Mouse (Mus musculus) heart, postnatal 0 days (tissue): Measurements from ENCODE around the gene Mpnd.

Source experiments
- CTCF ChIP-seq: IDR thresholded peaks from 2 replicates; pipeline ENCODE4 v1.5.1; 2016; ENCODE audit warnings: antibody characterized with exemption, control low read depth, low read depth
- EP300 ChIP-seq: IDR thresholded peaks from 2 replicates; pipeline ENCODE4 v1.6.1; 2016; ENCODE audit warnings: antibody characterized with exemption, low read depth

DNA sequence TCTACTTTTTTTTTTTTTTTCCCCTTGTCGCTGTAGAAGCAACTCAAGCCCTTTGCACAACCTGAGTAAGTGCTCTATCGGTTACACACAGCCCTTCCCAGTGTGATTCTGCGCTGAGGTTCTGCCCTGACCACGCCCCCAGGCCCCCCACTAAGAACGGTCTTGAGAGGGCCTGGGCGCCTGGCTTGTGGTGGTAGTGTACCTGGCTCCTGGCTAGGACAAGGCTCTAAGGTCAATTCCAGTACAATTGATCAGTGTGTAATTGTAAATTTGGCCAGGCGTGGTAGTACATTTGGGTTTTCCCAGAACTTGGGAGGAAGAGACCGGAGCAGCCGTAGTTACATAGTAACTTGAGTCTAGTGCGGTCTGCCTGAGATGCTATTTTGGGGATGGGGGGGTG is 1.4 kb downstream of the Mpnd start:
- TF ChIP-seq CTCF: no peak
- TF ChIP-seq EP300: no peak
